In genomic region chr10:94515583-94515982, GRCm38 (mm10) we compare ENCODE assay signal across 9 mouse cellular contexts.
DNase-seq lines count a peak whose midpoint lies in the region; ATAC-seq and TF ChIP-seq lines count a peak whose summit lies in the region.
"Had no signal": no experiment of that assay in that cellular context is flagged by ENCODE, and none has a peak within 500 bp of the region (broad histone marks: within the 10 kb centered on the region; RNA-seq: fewer than 3 reads in every experiment).

No protein-coding gene starts in this region.

- 3% methylated on average over 10 of the region's 10 CpGs for whole genome bisulfite sequencing in heart, embryonic 15.5 days
- 4% methylated on average over 10 of the region's 10 CpGs for WGBS in forebrain, embryonic 16.5 days

- H3K36me3 ChIP-seq in heart, embryonic 15.5 days = no peaks in the 10 kb centered on the region
- H3K36me3 ChIP-seq in ES-E14 (ENCODE audit: control insufficient read depth, insufficient read depth, low read length, poor library complexity, severe bottlenecking) = no peaks in the 10 kb centered on the region
- no peaks in the 10 kb centered on the region for H3K36me3 ChIP-seq in forebrain, embryonic 16.5 days (ENCODE audit: control insufficient read depth, insufficient read depth)

- peak overlapping the region; percentile 76 for H3K4me3 ChIP-seq in heart, embryonic 15.5 days
- peak overlapping the region; percentile 68 to 86 for H3K4me3 ChIP-seq in ES-E14 (ENCODE audit: insufficient read depth in 1 of 2, low read depth in 1 of 2, low read length in 2 of 2, poor library complexity in 1 of 2, severe bottlenecking in 1 of 2)
- peak overlapping the region; percentile 74 for H3K4me3 ChIP-seq in forebrain, embryonic 16.5 days (replicated peaks; ENCODE audit: low read length)

- intact Hi-C loops in left cerebral cortex, postnatal 14 days (cut with DNase I) = loop anchor here (1.0 to 5.0 kb wide), 3 partner anchors 52 to 107 kb away; no protein-coding TSS in a partner anchor

- H3K4me1 ChIP-seq in heart, embryonic 15.5 days (replicated peaks) = peaks cover 31% of the 10 kb centered on the region
- H3K4me1 ChIP-seq in ES-E14 (ENCODE audit: control insufficient read depth in 2 of 2, insufficient read depth in 2 of 2, low read length in 2 of 2, poor library complexity in 1 of 2) = peaks cover 0 to under 1% of the 10 kb centered on the region in 2 experiments; a peak in 1 of 4 replicates
- H3K4me1 ChIP-seq in forebrain, embryonic 16.5 days (replicated peaks; ENCODE audit: control insufficient read depth, insufficient read depth, low read length) = peaks cover 25% of the 10 kb centered on the region

- no peak for ATAC-seq in heart, embryonic 15.5 days (replicated peaks; ENCODE audit: insufficient number of reproducible peaks, insufficient read depth, low FRiP score, low read depth)
- no peak for ATAC-seq in forebrain, embryonic 16.5 days

- peak overlapping the region; percentile 69 for H3K27ac ChIP-seq in heart, embryonic 15.5 days
- no peak overlapping the region for H3K27ac ChIP-seq in ES-E14 (ENCODE audit: insufficient read depth, low read depth, low read length, poor library complexity, severe bottlenecking)
- no peak overlapping the region for H3K27ac ChIP-seq in forebrain, embryonic 16.5 days (ENCODE audit: low read length)

- H3K4me2 ChIP-seq in heart, embryonic 15.5 days = peak overlapping the region; percentile 80
- peak overlapping the region; percentile 99 for H3K4me2 ChIP-seq in forebrain, embryonic 16.5 days (ENCODE audit: low read length)

- in situ Hi-C loops in ES-E14 (cut with MboI; ENCODE audit: low sequenced_read_pairs in 2 of 2, unreplicated experiment in 2 of 2) = no loop called here

- no peaks in the 10 kb centered on the region for H3K9me3 ChIP-seq in heart, embryonic 15.5 days (replicated peaks)
- no peaks in the 10 kb centered on the region for H3K9me3 ChIP-seq in ES-E14 (ENCODE audit: control insufficient read depth, insufficient read depth, low read depth, low read length)
- no peaks in the 10 kb centered on the region for H3K9me3 ChIP-seq in forebrain, embryonic 16.5 days (ENCODE audit: control insufficient read depth, low read length)

- peak overlapping the region; percentile 80 for H3K9ac ChIP-seq in heart, embryonic 15.5 days
- H3K9ac ChIP-seq in ES-E14 (ENCODE audit: insufficient read depth, low read depth, low read length, poor library complexity, severe bottlenecking) = peak overlapping the region; percentile 69; the same call in 1 of the 2 replicates
- peak overlapping the region; percentile 76 for H3K9ac ChIP-seq in forebrain, embryonic 16.5 days (replicated peaks; ENCODE audit: low read depth, low read length)

- no peaks in the 10 kb centered on the region; the same call in 1 of the 2 replicates for H3K27me3 ChIP-seq in heart, embryonic 15.5 days
- peaks cover 13% of the 10 kb centered on the region for H3K27me3 ChIP-seq in forebrain, embryonic 16.5 days (replicated peaks; ENCODE audit: control insufficient read depth, insufficient read depth, low read length)
- H3K27me3 ChIP-seq: Patski had no signal

- no peak for DNase-seq in heart, adult 9 months (ENCODE audit: low spot score in 2 of 2)
- DNase-seq in ES-E14 (ENCODE audit: low read depth, low spot score) = no peak
- peak; percentile 34 for DNase-seq in lung, postnatal 14 days
- DNase-seq in urinary bladder, adult 18-20 months (ENCODE audit: low spot score in 2 of 2) = no peak
- no peak for DNase-seq in left cerebral cortex, postnatal 14 days (ENCODE audit: low spot score in 2 of 2)
- DNase-seq in gastrocnemius, postnatal 25 days = no peak

TF ChIP-seq in ES-E14, 5 proteins besides CTCF, POLR2A, EP300 and RAD21:
- TF ChIP-seq CHD2 (IDR thresholded peaks at IDR 0.05; ENCODE audit: low read depth, low read length) = no peak
- TF ChIP-seq ZNF384 (IDR thresholded peaks at IDR 0.05; ENCODE audit: low read depth, low read length) = no peak
- no peak for TF ChIP-seq HCFC1 (IDR thresholded peaks at IDR 0.05; ENCODE audit: borderline replicate concordance, insufficient read depth, low read length)
- no peak for TF ChIP-seq ZC3H11A (IDR thresholded peaks at IDR 0.05; ENCODE audit: borderline replicate concordance, low read depth, low read length)
- TF ChIP-seq MAFK (IDR thresholded peaks at IDR 0.05; ENCODE audit: insufficient read depth, low read depth, low read length) = no peak
